Mouse (Mus musculus) thymus, adult 2 months (tissue): ENCODE data around the gene Cdc14b. TPM values are rescaled to one million over a fixed set of nuclear protein-coding genes. Genes with fewer than 3 reads are reported as not detected.

Experiments used
- DNase-seq: peaks from one replicate; pipeline ENCODE4 v3.0.0; 2021
- H3K27ac ChIP-seq: fragments of 200-500 bp; 2 replicates; pipeline ENCODE4 v1.5.1; 2012; ENCODE audit warnings: low read length, control low read depth; ENCODE audit not compliant: control insufficient read depth, insufficient read depth
- H3K27me3 ChIP-seq: fragments of 200-500 bp; 2 replicates; pipeline ENCODE4 v1.6.1; 2012; ENCODE audit warnings: mild to moderate bottlenecking, low read length, moderate library complexity, mixed read lengths; ENCODE audit not compliant: control insufficient read depth, insufficient read depth
- H3K36me3 ChIP-seq: fragments of 200-500 bp; 2 replicates; pipeline ENCODE4 v1.6.1; 2012; ENCODE audit warnings: mild to moderate bottlenecking, low read length, moderate library complexity; ENCODE audit not compliant: control insufficient read depth, insufficient read depth
- H3K4me1 ChIP-seq: fragments of 200-500 bp; replicated peaks from 2 replicates; pipeline ENCODE4 v1.6.1; 2012; ENCODE audit warnings: low read length; ENCODE audit not compliant: control insufficient read depth, insufficient read depth
- H3K4me3 ChIP-seq: fragments of 200-500 bp; 2 replicates; pipeline ENCODE4 v1.5.1; 2012; ENCODE audit warnings: mild to moderate bottlenecking, low read length, control low read depth, moderate library complexity; ENCODE audit not compliant: control insufficient read depth, insufficient read depth
- CTCF ChIP-seq: fragments of 200-500 bp; IDR thresholded peaks from 2 replicates; pipeline ENCODE4 v1.5.1; 2012; ENCODE audit warnings: mild to moderate bottlenecking, control low read depth, low read length, moderate library complexity, borderline replicate concordance; ENCODE audit not compliant: control insufficient read depth, poor library complexity, insufficient read depth; ENCODE audit errors: extremely low read depth
- POLR2A ChIP-seq: fragments of 200-500 bp; IDR thresholded peaks from 2 replicates; pipeline ENCODE4 v1.6.1; 2012; ENCODE audit warnings: mild to moderate bottlenecking, low read length, control low read depth, moderate library complexity; ENCODE audit not compliant: control insufficient read depth, poor library complexity, insufficient read depth; ENCODE audit errors: extremely low read depth
- WGBS: fragments of 180-500 bp; shearing (Covaris S2); methylation state at CpG from one replicate; pipeline ENCODE4 v1.1.7; 2018; 5-methylcytosine and 5-hydroxymethylcytosine counted together
- polyA plus RNA-seq: library from polyadenylated mRNA; depleted of rRNA; stranded (reverse); fragments of >200 nt; gene quantifications from 2 replicates; pipeline ENCODE4 v1.2.3, GENCODE M21; 2012

Cdc14b gene
- polyA plus RNA-seq, 1 experiment, result 3.2 TPM

GRCm38 (mm10) chr13:64242721-64243120 is 32.4 kb downstream of the Cdc14b start:
- H3K27ac ChIP-seq, result no peak overlapping the region
- H3K4me3 ChIP-seq, result no peak overlapping the region
- peaks cover 12% of the 10 kb centered on the region for H3K4me1 ChIP-seq
- TF ChIP-seq CTCF (no peak), POLR2A (no peak)
- H3K36me3 ChIP-seq, result no peaks in the 10 kb centered on the region
- no peak for DNase-seq
- no peaks in the 10 kb centered on the region for H3K27me3 ChIP-seq

GRCm38 (mm10) chr13:64240626-64241025 is 34.5 kb downstream of the Cdc14b start:
- DNase-seq, result no peak
- Histone ChIP-seq H3K4me1 (peaks cover 10% of the 10 kb centered on the region), H3K27ac (no peak overlapping the region), H3K27me3 (no peaks in the 10 kb centered on the region), H3K36me3 (no peaks in the 10 kb centered on the region), H3K4me3 (no peak overlapping the region)
- no peak for TF ChIP-seq POLR2A
- TF ChIP-seq CTCF, result no peak
- WGBS, result 65% methylated on average over 7 of the region's 7 CpGs

- Histone ChIP-seq H3K27me3 (no peaks in the 10 kb centered on the region), H3K36me3 (no peaks in the 10 kb centered on the region), H3K27ac (no peak overlapping the region), H3K4me3 (no peak overlapping the region), H3K4me1 (peaks cover 8% of the 10 kb centered on the region; the same call in 1 of the 2 replicates)
- DNase-seq, result no peak
- TF ChIP-seq CTCF (no peak), POLR2A (no peak)
These were observed 37.4 kb downstream of the Cdc14b start for GRCm38 (mm10) chr13:64237681-64238157.

- TF ChIP-seq POLR2A, result no peak
- TF ChIP-seq CTCF, result no peak
- no peak for DNase-seq
- Histone ChIP-seq H3K4me1 (peaks cover 8% of the 10 kb centered on the region; the same call in 1 of the 2 replicates), H3K36me3 (no peaks in the 10 kb centered on the region), H3K4me3 (no peak overlapping the region), H3K27ac (no peak overlapping the region), H3K27me3 (no peaks in the 10 kb centered on the region)
- WGBS, result 87% methylated on average over 4 of the region's 4 CpGs
These were observed 38.0 kb downstream of the Cdc14b start for GRCm38 (mm10) chr13:64237000-64237680.

GRCm38 (mm10) chr13:64235777-64236176 is 39.3 kb downstream of the Cdc14b start:
- DNase-seq, result no peak
- H3K4me3 ChIP-seq, result no peak overlapping the region
- H3K27me3 ChIP-seq, result no peaks in the 10 kb centered on the region
- no peaks in the 10 kb centered on the region for H3K36me3 ChIP-seq
- TF ChIP-seq CTCF, result no peak
- no peak for TF ChIP-seq POLR2A
- H3K4me1 ChIP-seq, result peaks cover 5% of the 10 kb centered on the region; the same call in 1 of the 2 replicates
- 75% methylated on average over 3 of the region's 3 CpGs for WGBS
- H3K27ac ChIP-seq, result no peak overlapping the region

GRCm38 (mm10) chr13:64235062-64235715 is 39.9 kb downstream of the Cdc14b start:
- Histone ChIP-seq H3K4me1 (peaks cover 3% of the 10 kb centered on the region), H3K27ac (no peak overlapping the region), H3K36me3 (no peaks in the 10 kb centered on the region), H3K4me3 (no peak overlapping the region), H3K27me3 (no peaks in the 10 kb centered on the region)
- no peak for DNase-seq
- TF ChIP-seq CTCF (no peak), POLR2A (no peak)
- 88% methylated on average over 4 of the region's 4 CpGs for WGBS
